Mouse (Mus musculus): Measurements from ENCODE around the gene Gm20817.
"Not testable (repeated sequence)": the region's sequence is repeated elsewhere in the genome, so short reads cannot be mapped to it uniquely, and the experiment has no call there.

Gm20817 gene

GRCm38 (mm10) chrY:68832628-68833027 is at the start of gene Gm20817:
Gene Gm20817, minus strand, starts transcription at chrY:68832728.
- DNase-seq (ENCODE audit: low spot score in 2 of 2): not testable (repeated sequence)
